Mouse (Mus musculus): ENCODE data around the gene Arap1.

Arap1 gene

DNA sequence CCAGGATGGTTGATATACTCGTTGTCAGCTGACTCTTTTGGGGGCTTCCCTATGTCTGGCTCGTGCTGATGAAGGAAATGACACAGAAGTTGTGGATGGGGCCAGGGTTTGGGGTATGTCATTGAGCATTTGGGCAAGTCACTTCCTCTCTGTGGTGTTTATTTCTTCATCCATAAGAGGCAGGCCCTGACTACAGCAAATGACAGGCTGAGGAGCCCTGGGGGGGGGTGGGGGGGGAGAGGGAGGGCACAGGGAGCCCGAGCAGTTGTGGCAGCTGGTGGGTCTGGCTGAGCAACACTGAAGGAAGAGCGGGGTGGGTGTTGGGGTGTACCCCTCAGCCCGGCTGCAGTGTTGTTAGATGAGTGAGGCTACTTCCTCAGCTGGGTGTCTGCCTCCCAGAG, 14.9 kb downstream of the Arap1 start:
- DNase-seq (ENCODE audit: low read depth, low spot score), result no peak

DNA sequence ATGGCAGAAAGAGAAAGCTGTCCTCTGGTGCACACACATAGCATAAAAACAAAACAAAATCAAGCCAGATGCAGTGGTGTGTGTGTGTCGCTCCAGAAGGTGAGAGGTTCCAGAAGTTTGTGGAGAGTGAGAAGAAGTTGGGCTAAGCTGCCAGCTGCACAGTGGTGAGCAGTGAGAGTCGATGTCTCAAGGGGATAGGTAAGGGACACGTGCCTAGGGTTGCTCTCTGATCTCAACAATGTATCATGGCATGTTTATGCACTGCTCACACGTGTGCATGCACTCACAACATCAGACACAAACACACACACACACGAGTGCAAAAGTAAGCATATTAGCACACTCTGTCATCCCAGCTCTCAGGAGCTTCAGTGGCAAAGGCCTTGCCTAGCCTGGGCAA, 16.0 kb downstream of the Arap1 start:
- no peak for DNase-seq (ENCODE audit: low read depth, low spot score)

DNA sequence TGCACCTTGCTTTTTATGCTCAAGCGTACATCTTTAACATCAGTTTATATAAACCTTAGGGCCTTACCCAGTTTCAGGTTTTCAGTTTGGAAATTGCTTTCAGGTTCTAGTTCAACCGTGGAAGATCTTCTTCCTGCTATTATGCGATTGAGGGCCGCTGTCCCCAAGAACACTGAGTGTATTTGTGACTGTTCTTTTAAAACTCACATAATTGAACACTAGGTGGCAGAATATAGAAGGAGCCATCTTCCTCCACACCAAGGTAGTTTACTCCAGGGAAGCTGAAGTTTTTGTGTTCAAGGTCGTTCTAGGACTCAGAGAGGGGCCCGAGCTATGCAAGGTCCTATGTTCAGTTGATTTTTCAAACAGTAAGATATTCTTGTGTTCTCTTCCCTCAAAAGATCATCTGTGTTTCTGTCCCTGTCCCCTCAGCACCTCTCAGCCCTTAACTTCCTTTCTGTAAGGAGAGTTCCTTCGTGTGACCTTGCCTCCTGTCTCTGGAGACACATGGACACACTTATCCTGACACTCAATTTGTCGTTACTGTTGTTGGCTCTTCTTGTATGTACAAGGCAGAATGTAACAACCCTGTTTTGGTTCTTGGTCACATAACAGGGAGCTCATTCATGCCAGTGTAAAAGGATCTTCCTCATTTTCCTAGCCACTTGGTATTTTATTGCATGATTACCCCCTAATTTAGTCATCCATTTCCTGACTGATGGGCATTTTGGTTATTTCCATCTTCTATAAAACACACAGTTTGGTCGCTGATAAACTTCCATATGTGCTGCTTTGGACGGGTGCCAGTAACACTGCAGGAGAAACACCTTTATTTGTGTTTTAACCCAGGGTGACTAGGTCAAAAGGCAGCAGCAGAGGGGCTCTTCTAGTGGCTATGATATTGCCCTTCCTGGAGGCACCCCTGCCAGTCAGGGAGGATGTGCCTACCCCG, 20.3 kb downstream of the Arap1 start:
- peak; percentile 31 for DNase-seq (ENCODE audit: low read depth, low spot score)

DNA sequence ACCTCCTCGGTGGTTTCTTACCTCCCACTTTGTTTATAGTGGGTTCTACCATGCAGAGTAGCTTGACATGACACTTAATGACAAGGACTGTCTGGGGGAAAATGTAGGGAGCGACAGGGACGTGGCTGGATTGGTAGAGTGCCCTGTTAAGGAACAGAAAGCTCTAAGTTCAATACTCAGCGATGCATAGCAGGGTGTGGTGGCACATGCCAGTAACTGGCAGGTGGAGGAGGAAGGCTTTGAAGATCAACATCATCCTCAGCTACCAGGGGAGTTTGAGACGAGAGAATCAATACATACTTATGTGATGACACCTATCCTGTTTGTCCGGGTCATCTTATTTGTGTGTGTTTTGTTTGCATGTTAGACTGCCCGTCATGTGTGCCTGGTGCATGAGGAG, 21.8 kb downstream of the Arap1 start:
- DNase-seq (ENCODE audit: low read depth, low spot score), result no peak

DNA sequence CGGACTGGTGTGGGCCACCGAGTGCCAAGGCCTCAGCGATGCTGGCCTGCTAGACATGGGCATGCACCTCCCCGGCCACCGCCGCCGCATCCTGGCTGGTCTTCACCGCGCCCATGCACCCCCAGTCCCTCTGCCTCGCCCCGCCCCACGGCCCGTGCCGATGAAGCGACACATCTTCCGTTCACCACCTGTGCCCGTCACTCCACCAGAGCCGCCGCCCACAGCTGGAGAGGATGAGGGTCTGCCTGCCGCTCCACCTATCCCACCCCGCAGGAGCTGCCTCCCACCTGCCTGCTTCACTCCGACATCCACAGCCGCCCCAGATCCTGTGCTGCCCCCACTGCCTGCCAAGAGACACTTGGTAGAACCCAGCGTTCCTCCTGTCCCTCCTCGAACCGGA, 25.2 kb downstream of the Arap1 start:
- DNase-seq (ENCODE audit: low read depth, low spot score), result no peak

GRCm38 (mm10) chr7:101374155-101374554, 26.3 kb downstream of the Arap1 start:
- peak; percentile 76 for DNase-seq (ENCODE audit: low read depth, low spot score)

DNA sequence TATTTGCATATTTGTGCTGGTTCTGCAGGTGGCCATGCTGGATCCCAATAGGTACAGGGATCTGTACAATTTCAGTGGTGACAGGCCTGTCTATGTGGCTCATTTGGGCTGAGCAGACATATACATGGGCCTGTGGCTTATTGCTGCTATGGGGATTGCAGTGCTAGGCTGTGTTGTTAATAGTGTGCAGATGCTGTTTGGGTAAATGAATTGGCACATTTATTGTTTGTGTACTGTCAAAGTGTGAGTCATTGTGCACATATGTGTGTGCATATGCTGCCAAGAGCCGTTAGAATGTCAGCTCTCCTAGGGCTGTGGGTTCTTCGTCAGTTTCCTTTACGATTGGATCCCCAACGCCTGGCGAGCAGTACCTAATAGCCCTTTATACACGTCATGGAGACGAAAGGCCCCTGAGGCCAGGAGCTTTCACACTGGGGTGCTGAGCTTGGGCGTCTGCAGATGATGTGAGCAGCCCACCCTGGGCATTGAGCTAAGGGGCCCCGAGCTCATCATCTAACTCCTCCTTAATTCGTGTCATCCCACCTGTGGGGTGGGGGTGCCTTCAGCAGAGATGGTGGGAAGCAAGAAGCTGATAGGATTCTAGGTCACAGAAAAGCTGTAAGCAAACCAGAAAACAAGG, 29.0 kb downstream of the Arap1 start:
- no peak for DNase-seq (ENCODE audit: low read depth, low spot score)

GRCm38 (mm10) chr7:101377741-101378262, 29.9 kb downstream of the Arap1 start:
- peak; percentile 89 for DNase-seq (ENCODE audit: low read depth, low spot score)

- no peak for DNase-seq (ENCODE audit: low read depth, low spot score)
These were observed 30.4 kb downstream of the Arap1 start for GRCm38 (mm10) chr7:101378285-101378684.

GRCm38 (mm10) chr7:101378796-101379465, 31.1 kb downstream of the Arap1 start:
- DNase-seq (ENCODE audit: low read depth, low spot score), result peak; percentile 20

GRCm38 (mm10) chr7:101379732-101380131, 31.9 kb downstream of the Arap1 start:
- no peak for DNase-seq (ENCODE audit: low read depth, low spot score)

GRCm38 (mm10) chr7:101381512-101381911, 33.6 kb downstream of the Arap1 start:
- no peak for DNase-seq (ENCODE audit: low read depth, low spot score)

DNA sequence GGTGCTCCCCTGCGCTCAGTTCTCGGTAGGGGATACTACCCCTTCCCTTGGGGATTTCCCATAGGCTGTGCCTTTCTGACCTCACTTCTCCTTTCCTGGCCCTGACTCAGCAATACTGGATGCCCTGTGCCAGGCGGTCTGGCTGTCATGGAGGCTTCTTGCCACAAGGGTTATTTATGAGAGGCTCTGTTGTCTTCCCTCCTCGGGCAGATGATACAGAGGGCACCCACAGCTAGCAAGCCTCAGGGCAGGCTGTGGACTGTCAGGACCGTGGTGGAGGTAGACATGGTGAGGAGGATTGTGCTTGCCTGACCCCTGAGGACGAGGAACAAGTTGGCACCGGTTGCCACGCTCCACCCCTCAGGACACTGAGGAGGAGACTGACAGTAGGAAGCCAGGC, 34.5 kb downstream of the Arap1 start:
- peak; percentile 20 for DNase-seq (ENCODE audit: low read depth, low spot score)

GRCm38 (mm10) chr7:101383756-101384155, 35.9 kb downstream of the Arap1 start:
- DNase-seq (ENCODE audit: low read depth, low spot score), result no peak

DNA sequence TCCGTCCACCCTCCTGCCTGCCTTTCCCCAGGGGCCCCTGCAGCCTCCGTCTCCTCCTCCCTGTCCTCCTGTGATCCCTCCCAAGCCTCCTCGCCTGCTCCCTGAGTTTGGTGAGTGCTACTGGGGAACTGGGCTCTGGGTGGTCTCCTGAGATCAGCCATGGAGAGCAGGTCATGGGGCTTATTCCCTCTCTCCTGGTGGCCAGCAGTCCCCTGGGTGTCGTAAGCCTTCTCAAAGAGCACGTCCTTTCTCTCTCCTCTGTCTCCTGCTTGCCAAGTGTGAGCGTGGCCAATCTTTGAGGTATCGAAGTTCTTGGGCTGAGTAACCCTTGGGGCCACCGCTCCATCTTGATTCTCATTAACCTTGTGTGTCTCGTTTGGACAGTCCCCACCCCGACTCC, 37.1 kb downstream of the Arap1 start:
- no peak for DNase-seq (ENCODE audit: low read depth, low spot score)

DNA sequence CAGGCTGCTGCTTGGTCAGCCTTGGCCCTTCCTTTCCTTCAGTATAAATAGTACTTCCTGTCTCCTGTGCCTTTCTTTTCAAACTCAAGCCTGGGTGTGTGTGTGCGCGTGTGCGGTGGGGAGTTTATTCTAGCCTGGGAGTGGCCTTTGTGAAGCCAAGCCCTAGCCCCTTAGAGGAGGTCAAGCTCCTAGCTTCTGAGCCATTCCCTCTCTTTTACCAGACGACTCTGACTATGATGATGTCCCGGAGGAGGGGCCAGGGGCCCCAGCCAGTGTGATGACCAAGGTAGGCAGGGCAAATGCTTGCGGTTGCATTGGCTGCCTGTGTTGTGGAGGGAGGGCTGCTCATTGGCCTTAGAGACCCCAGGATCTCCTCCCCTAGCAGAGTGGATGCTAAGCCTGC, 37.5 kb downstream of the Arap1 start:
- no peak for DNase-seq (ENCODE audit: low read depth, low spot score)

DNA sequence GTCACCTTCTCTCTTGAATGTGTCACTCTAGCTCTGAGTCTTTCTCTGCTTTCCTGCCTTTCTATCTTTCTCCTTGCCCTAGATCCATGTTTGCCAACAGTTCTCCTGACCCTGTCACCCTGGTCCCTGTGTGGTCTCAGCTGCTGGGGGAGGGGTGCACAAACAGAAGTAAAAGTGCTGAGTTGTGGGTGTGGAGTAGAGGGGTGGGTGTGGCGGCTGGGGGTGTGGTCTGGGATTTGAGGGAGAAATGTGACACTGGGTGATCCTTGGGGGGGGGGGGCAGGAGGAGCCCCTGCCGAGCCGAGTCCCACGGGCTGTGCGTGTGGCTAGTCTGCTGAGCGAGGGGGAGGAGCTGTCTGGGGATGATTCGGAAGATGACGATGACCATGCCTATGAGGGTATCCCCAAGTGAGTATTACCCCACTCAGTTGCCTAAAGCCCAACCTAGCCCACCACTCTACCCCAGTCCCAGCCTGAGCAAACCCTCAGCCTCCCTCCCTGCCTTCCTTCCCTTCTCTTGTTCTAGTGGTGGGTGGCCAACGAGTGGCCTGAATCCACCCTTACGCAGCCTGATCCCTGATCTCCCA, 38.1 kb downstream of the Arap1 start:
- no peak for DNase-seq (ENCODE audit: low read depth, low spot score)

DNA sequence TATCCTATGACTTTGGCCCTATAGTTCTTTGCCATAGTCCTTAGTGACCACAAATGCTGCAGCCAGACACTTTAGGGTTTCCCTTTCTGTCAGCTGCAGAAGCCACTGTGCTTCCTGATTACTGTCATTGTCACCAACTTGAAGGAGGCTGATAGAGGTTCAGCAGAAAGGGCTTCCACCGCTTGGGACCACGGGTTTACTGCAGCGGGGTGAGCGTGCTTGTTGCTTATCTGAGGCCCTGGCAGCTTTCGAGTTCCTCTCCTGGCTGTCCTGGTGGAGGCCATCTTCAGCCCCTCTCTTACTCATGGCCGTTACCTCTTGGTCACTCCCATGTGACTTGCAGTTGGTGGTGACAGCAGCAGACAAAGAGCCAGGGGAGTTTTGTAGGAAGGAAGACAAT, 41.4 kb downstream of the Arap1 start:
- no peak for DNase-seq (ENCODE audit: low read depth, low spot score)

GRCm38 (mm10) chr7:101391909-101392479, 44.1 kb downstream of the Arap1 start:
- no peak for DNase-seq (ENCODE audit: low read depth, low spot score)

GRCm38 (mm10) chr7:101393015-101393414, 45.1 kb downstream of the Arap1 start:
- DNase-seq (ENCODE audit: low read depth, low spot score), result no peak

DNA sequence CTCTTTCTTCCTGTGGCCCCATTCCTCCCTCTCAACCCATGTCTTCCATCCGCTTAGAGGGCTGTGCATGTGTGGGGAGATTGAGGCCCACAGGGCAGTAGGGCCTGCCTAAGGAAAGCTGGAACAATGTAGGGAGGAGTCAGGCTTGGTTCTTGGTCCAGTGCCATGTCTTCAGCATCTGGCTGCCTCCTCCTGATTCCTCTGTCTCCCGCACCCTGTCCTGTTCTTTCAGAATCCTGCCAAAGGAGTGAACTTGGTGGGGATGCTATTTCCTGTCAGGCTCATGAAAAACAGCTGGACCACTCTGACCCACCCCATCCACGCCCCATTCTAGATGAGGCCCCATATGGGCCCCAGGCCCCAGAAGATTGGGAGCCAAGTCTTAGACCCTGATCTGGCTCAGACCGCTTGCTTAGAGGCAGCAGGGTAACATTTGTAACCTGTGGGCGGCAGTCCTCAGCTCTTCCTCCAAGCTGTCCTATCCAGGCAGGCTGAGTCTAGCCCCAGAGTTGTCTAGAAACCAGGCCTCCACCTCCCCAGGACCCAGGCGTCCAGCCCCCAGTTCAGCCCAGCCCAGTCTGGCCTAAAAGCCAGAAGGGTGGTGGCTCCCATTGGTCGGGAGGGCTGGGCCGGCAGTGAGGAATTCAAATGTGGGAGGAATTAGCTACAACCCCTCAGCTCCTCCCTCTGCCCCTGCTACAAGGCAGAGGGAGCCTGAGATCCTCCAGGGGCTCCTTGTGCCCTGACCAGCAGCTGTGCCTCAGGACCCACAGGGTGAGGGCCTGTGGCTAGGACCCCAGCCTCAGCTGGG, 46.0 kb downstream of the Arap1 start:
- DNase-seq (ENCODE audit: low read depth, low spot score), result no peak

Measured in CD4-positive, CD25-positive, alpha-beta regulatory T cell, adult 2 months (primary cell).